Mouse (Mus musculus): ENCODE data around the gene Atrip.

Atrip gene

GRCm38 (mm10) chr9:109097831-109098230, 23.9 kb upstream of the Atrip start:
- DNase-seq (ENCODE audit: low spot score) = peak; percentile 84

- no peak for DNase-seq (ENCODE audit: low spot score)
Measured at GRCm38 (mm10) chr9:109097291-109097690, 23.4 kb upstream of the Atrip start.

- DNase-seq (ENCODE audit: low spot score) = no peak
Measured at GRCm38 (mm10) chr9:109096856-109097255, 22.9 kb upstream of the Atrip start.

GRCm38 (mm10) chr9:109096251-109096661, 22.3 kb upstream of the Atrip start:
- DNase-seq (ENCODE audit: low spot score) = no peak

GRCm38 (mm10) chr9:109095137-109095982, 21.4 kb upstream of the Atrip start, which contains the start of gene Plxnb1:
Gene Plxnb1, plus strand, starts transcription at chr9:109095389.
- DNase-seq (ENCODE audit: low spot score) = peak; percentile 77

GRCm38 (mm10) chr9:109094553-109095136, 20.7 kb upstream of the Atrip start:
- DNase-seq (ENCODE audit: low spot score) = no peak

GRCm38 (mm10) chr9:109093786-109094552, 20.0 kb upstream of the Atrip start:
- DNase-seq (ENCODE audit: low spot score) = no peak

GRCm38 (mm10) chr9:109092799-109093198, 18.9 kb upstream of the Atrip start:
- DNase-seq (ENCODE audit: low spot score) = no peak

- DNase-seq (ENCODE audit: low spot score) = no peak
Measured at GRCm38 (mm10) chr9:109091802-109092201, 17.9 kb upstream of the Atrip start.

- DNase-seq (ENCODE audit: low spot score) = no peak
Measured at GRCm38 (mm10) chr9:109090446-109090845, 16.5 kb upstream of the Atrip start.

GRCm38 (mm10) chr9:109087987-109088386, 14.1 kb upstream of the Atrip start:
- DNase-seq (ENCODE audit: low spot score) = no peak

- no peak for DNase-seq (ENCODE audit: low spot score)
Measured at GRCm38 (mm10) chr9:109084922-109085321, 11.0 kb upstream of the Atrip start.

GRCm38 (mm10) chr9:109082124-109082800, 8.3 kb upstream of the Atrip start, which contains the start of the genes Ccdc51 and Tma7:
Gene Ccdc51, plus strand, starts transcription at chr9:109082493.
Gene Tma7, minus strand, starts transcription at chr9:109082587.
- peak; percentile 86 for DNase-seq (ENCODE audit: low spot score)

- no peak for DNase-seq (ENCODE audit: low spot score)
Measured at GRCm38 (mm10) chr9:109081749-109082123, 7.8 kb upstream of the Atrip start.

GRCm38 (mm10) chr9:109080516-109080915, 6.6 kb upstream of the Atrip start:
- no peak for DNase-seq (ENCODE audit: low spot score)

- DNase-seq (ENCODE audit: low spot score) = no peak
Measured at GRCm38 (mm10) chr9:109068095-109068735, 5.7 kb downstream of the Atrip start.

- no peak for DNase-seq (ENCODE audit: low spot score)
Measured at GRCm38 (mm10) chr9:109060898-109061295, 13.0 kb downstream of the Atrip start.

GRCm38 (mm10) chr9:109060184-109060897, 13.6 kb downstream of the Atrip start:
- DNase-seq (ENCODE audit: low spot score) = no peak

- peak; percentile 90 for DNase-seq (ENCODE audit: low spot score)
Measured at GRCm38 (mm10) chr9:109059136-109059903, 14.6 kb downstream of the Atrip start, which contains the start of gene Trex1. Gene Trex1, minus strand, starts transcription at chr9:109059734.

All from ovary, adult 18-20 months (tissue).